Mouse (Mus musculus): Measurements from ENCODE around the gene Prkca. TPM values are rescaled to one million over a fixed set of nuclear protein-coding genes. Genes with fewer than 3 reads are reported as not detected.

Prkca gene
- polyA plus RNA-seq, 1 experiment from 2014 or later = 7.6 TPM

GRCm38 (mm10) chr11:108140028-108140427, 203.7 kb downstream of the Prkca start:
- no peaks in the 10 kb centered on the region for H3K27me3 ChIP-seq
- peaks cover 8% of the 10 kb centered on the region for H3K4me1 ChIP-seq (replicated peaks)
- ATAC-seq (ENCODE audit: low read depth) = no peak
- H3K4me3 ChIP-seq = no peak overlapping the region
- H3K4me2 ChIP-seq = no peak overlapping the region
- no peak overlapping the region for H3K9ac ChIP-seq
- H3K9me3 ChIP-seq = no peaks in the 10 kb centered on the region
- no peak overlapping the region for H3K27ac ChIP-seq (replicated peaks)
- 83% methylated on average over 7 of the region's 7 CpGs for WGBS
- no peaks in the 10 kb centered on the region for H3K36me3 ChIP-seq

- Histone ChIP-seq H3K4me1 (replicated peaks) (peaks cover 3% of the 10 kb centered on the region; the same call in 1 of the 2 replicates), H3K27ac (replicated peaks) (no peak overlapping the region), H3K9ac (no peak overlapping the region), H3K4me3 (no peak overlapping the region), H3K4me2 (no peak overlapping the region), H3K27me3 (no peaks in the 10 kb centered on the region), H3K9me3 (no peaks in the 10 kb centered on the region), H3K36me3 (no peaks in the 10 kb centered on the region)
- no peak for ATAC-seq (ENCODE audit: low read depth)
- WGBS = 63% methylated on average over 3 of the region's 3 CpGs
These were observed 207.4 kb downstream of the Prkca start for GRCm38 (mm10) chr11:108136341-108136740.

- Histone ChIP-seq H3K9ac (no peak overlapping the region), H3K4me1 (replicated peaks) (peaks cover 3% of the 10 kb centered on the region; the same call in 1 of the 2 replicates), H3K4me3 (no peak overlapping the region), H3K36me3 (no peaks in the 10 kb centered on the region), H3K27ac (replicated peaks) (no peak overlapping the region), H3K4me2 (no peak overlapping the region), H3K9me3 (no peaks in the 10 kb centered on the region), H3K27me3 (no peaks in the 10 kb centered on the region)
- 40% methylated on average over 4 of the region's 4 CpGs for WGBS
- ATAC-seq (ENCODE audit: low read depth) = no peak
These were observed 208.1 kb downstream of the Prkca start for GRCm38 (mm10) chr11:108135407-108136159.

GRCm38 (mm10) chr11:108128593-108128992, 215.1 kb downstream of the Prkca start:
- Histone ChIP-seq H3K36me3 (no peaks in the 10 kb centered on the region), H3K27me3 (no peaks in the 10 kb centered on the region), H3K4me3 (no peak overlapping the region), H3K27ac (replicated peaks) (no peak overlapping the region), H3K4me2 (no peak overlapping the region), H3K4me1 (replicated peaks) (peaks cover under 1% of the 10 kb centered on the region; the same call in 1 of the 2 replicates), H3K9ac (no peak overlapping the region), H3K9me3 (no peaks in the 10 kb centered on the region)
- WGBS = 37% methylated on average over 5 of the region's 5 CpGs
- ATAC-seq (ENCODE audit: low read depth) = no peak

- Histone ChIP-seq H3K36me3 (no peaks in the 10 kb centered on the region), H3K9ac (no peak overlapping the region), H3K4me2 (no peak overlapping the region), H3K27me3 (no peaks in the 10 kb centered on the region), H3K9me3 (no peaks in the 10 kb centered on the region), H3K27ac (replicated peaks) (no peak overlapping the region), H3K4me1 (replicated peaks) (peaks cover 5% of the 10 kb centered on the region; the same call in 1 of the 2 replicates), H3K4me3 (no peak overlapping the region)
- no peak for ATAC-seq (ENCODE audit: low read depth)
- WGBS = 83% methylated on average over 5 of the region's 5 CpGs
These were observed 215.8 kb downstream of the Prkca start for GRCm38 (mm10) chr11:108127908-108128307.

DNA sequence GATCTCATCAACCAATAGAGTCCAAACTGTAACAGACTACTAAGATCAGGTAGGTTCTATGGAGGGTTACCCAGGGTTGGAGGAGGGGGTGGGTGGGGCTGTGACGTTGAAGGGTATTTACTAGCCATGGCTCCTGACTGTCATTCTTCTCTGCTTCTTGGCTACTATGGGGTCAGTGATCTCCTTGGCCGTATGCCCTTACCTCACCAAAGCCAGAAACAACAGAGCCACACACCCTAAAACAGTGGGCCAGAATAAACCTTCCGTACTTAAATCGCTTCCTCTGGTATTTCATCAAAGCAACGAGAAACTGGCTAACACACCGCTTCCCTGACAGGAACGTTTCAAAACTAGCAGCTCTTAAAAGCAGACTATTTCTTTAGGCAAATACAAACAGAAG, 221.2 kb downstream of the Prkca start:
- Histone ChIP-seq H3K4me2 (no peak overlapping the region), H3K36me3 (no peaks in the 10 kb centered on the region), H3K9me3 (no peaks in the 10 kb centered on the region), H3K9ac (no peak overlapping the region), H3K4me1 (replicated peaks) (peaks cover 5% of the 10 kb centered on the region; the same call in 1 of the 2 replicates), H3K4me3 (no peak overlapping the region), H3K27me3 (no peaks in the 10 kb centered on the region), H3K27ac (replicated peaks) (no peak overlapping the region)
- WGBS = 85% methylated on average over 7 of the region's 7 CpGs
- no peak for ATAC-seq (ENCODE audit: low read depth)

- Histone ChIP-seq H3K4me2 (no peak overlapping the region), H3K27me3 (no peaks in the 10 kb centered on the region), H3K36me3 (no peaks in the 10 kb centered on the region), H3K9ac (no peak overlapping the region), H3K9me3 (no peaks in the 10 kb centered on the region), H3K4me3 (no peak overlapping the region), H3K27ac (replicated peaks) (no peak overlapping the region), H3K4me1 (replicated peaks) (peaks cover 5% of the 10 kb centered on the region; the same call in 1 of the 2 replicates)
- WGBS = 76% methylated on average over 5 of the region's 5 CpGs
- no peak for ATAC-seq (ENCODE audit: low read depth)
These were observed 223.0 kb downstream of the Prkca start for GRCm38 (mm10) chr11:108120708-108121107.

- Histone ChIP-seq H3K27me3 (no peaks in the 10 kb centered on the region), H3K9me3 (no peaks in the 10 kb centered on the region), H3K4me2 (no peak overlapping the region), H3K9ac (no peak overlapping the region), H3K36me3 (no peaks in the 10 kb centered on the region), H3K27ac (replicated peaks) (no peak overlapping the region), H3K4me1 (replicated peaks) (0 out of 2 replicates have a peak, but pooled peaks cover 5% of the 10 kb centered on the region), H3K4me3 (no peak overlapping the region)
- no peak for ATAC-seq (ENCODE audit: low read depth)
- WGBS = 84% methylated on average over 3 of the region's 3 CpGs
These were observed 223.9 kb downstream of the Prkca start for GRCm38 (mm10) chr11:108119785-108120184.

- no peaks in the 10 kb centered on the region for H3K9me3 ChIP-seq
- no peaks in the 10 kb centered on the region for H3K36me3 ChIP-seq
- WGBS = 86% methylated on average over 2 of the region's 2 CpGs
- H3K4me1 ChIP-seq (replicated peaks) = 0 out of 2 replicates have a peak, but pooled peaks cover 5% of the 10 kb centered on the region
- no peaks in the 10 kb centered on the region for H3K27me3 ChIP-seq
- no peak for ATAC-seq (ENCODE audit: low read depth)
- no peak overlapping the region for H3K4me3 ChIP-seq
- no peak overlapping the region for H3K27ac ChIP-seq (replicated peaks)
- H3K4me2 ChIP-seq = no peak overlapping the region
- H3K9ac ChIP-seq = no peak overlapping the region
These were observed 224.9 kb downstream of the Prkca start for GRCm38 (mm10) chr11:108118814-108119213.

- Histone ChIP-seq H3K27me3 (no peaks in the 10 kb centered on the region), H3K4me1 (replicated peaks) (no peaks in the 10 kb centered on the region), H3K4me2 (no peak overlapping the region), H3K36me3 (no peaks in the 10 kb centered on the region), H3K27ac (replicated peaks) (no peak overlapping the region), H3K4me3 (no peak overlapping the region), H3K9me3 (no peaks in the 10 kb centered on the region), H3K9ac (no peak overlapping the region)
- ATAC-seq (ENCODE audit: low read depth) = no peak
- WGBS = 91% methylated on average over 5 of the region's 5 CpGs
These were observed 225.5 kb downstream of the Prkca start for GRCm38 (mm10) chr11:108118221-108118620.

DNA sequence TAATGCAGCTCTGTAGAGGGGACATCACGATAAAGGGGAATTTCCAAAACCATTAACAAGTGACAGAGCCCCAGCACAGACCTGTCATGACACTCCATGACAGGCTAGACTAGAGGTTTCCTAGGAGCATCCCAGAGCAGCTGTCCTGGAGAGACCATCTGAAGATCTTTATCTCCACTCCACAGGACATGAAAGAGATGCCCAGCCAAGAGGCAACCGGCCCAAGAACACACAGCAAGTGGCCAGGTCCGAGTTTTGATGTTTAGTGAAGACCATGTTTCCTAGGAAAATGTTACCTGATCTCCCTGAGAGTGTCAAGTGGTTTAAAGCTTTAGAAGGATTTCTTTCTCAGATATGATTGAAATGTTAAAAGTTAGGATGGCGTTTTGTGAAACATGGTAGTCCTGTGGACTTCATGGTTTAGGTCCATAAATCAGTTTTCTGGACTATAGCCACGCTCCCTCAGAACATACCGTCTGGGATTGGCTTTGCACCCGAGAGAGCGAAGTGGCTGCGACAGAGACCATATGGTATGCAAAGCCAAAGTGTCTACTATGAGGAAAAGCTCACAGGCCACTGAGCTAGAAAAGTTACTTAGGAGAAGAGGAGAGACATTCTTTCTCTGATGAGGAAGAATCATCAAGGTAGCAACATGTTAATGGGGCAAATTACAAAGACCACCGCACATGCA, 226.2 kb downstream of the Prkca start:
- Histone ChIP-seq H3K4me1 (replicated peaks) (no peaks in the 10 kb centered on the region), H3K9me3 (no peaks in the 10 kb centered on the region), H3K4me3 (no peak overlapping the region), H3K36me3 (no peaks in the 10 kb centered on the region), H3K27me3 (no peaks in the 10 kb centered on the region), H3K9ac (no peak overlapping the region), H3K4me2 (no peak overlapping the region), H3K27ac (replicated peaks) (no peak overlapping the region)
- no peak for ATAC-seq (ENCODE audit: low read depth)
- WGBS = 79% methylated on average over 10 of the region's 10 CpGs

- Histone ChIP-seq H3K9ac (no peak overlapping the region), H3K36me3 (no peaks in the 10 kb centered on the region), H3K4me1 (replicated peaks) (no peaks in the 10 kb centered on the region), H3K27ac (replicated peaks) (no peak overlapping the region), H3K4me2 (no peak overlapping the region), H3K4me3 (no peak overlapping the region), H3K9me3 (no peaks in the 10 kb centered on the region), H3K27me3 (no peaks in the 10 kb centered on the region)
- WGBS = 94% methylated on average over 3 of the region's 3 CpGs
- no peak for ATAC-seq (ENCODE audit: low read depth)
These were observed 229.6 kb downstream of the Prkca start for GRCm38 (mm10) chr11:108114091-108114490.
